Mouse (Mus musculus): ENCODE data around the gene Fgf12.

The Fgf12 gene

DNA sequence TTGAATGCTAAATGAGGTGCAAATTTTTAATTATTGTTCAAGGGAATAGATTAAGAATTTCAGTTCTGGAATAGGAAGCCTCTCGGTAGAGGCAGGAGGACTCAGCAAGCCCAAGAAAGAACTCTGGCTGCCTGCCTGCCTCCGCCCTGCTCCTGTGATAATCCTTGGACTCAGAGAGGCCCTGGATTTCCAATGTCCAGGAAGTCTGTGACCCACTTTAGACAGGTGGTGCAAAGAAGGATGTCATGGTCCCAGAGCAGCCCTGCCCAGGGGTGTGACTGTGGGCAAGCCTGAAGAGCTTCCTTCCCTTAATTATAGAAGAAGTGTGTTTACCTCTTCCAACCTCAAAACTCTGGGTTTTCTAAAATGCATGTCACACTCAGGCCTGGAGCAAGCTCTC lies 273.8 kb downstream of the Fgf12 start:
- DNase-seq (ENCODE audit: extremely low read depth, low read depth, low spot score): no peak

DNA sequence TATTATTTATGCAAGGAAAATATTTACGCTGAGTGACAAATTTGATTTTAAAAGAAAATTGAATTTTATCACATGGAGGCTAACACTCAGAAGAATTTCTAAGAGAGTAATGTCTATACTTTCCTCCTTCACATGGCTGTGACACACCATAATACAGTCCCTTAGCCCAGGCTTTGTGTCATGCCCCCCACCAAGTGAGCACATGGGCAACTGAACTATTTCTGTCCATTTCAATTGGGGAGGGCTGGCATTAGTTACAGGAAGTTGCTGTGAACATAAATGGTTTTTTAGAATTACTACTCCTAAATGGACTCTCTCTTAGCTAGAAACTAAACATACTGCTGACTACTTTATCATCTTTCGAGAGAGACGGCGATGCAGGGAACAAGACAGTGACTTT lies 276.2 kb downstream of the Fgf12 start:
- no peak for DNase-seq (ENCODE audit: extremely low read depth, low read depth, low spot score)

DNA sequence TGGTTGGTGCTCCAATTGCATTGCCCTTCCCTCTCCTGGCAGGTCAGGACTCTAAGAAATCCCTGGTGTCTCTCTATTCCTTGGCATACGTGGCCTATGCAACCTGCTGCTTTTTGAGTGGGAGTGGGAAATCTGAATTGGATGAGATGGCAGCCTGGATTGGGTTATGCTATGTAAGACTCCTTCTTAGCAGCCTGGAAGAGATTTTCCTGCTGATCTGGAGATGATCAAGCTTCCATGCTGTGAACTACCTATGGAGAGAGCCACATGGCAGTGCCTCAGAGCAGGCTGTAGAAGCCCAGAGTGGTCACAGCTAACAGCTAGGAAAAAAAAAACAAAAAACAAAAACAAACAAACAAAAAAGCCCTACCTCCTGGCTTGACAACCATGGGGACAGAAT lies 277.3 kb downstream of the Fgf12 start:
- no peak for DNase-seq (ENCODE audit: extremely low read depth, low read depth, low spot score)

DNA sequence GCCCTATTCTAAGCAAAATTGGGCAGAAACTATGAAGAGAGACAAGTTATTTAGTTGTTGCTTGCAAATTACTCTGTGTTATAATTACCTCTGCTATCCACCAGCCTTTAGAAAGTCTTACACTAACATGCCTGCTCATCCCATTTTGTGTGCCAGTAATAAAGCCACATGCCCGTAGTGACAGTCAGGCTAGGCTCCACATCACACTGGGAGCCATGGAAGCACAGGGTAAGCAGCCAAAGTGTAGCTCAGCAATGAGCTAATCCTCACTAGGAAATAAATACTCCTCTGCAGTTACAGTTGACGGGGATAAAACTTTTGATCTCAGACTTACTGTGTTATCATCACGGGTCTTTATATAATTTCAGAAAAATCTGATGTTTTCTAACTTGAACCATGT lies 298.0 kb downstream of the Fgf12 start:
- DNase-seq (ENCODE audit: extremely low read depth, low read depth, low spot score): no peak

DNA sequence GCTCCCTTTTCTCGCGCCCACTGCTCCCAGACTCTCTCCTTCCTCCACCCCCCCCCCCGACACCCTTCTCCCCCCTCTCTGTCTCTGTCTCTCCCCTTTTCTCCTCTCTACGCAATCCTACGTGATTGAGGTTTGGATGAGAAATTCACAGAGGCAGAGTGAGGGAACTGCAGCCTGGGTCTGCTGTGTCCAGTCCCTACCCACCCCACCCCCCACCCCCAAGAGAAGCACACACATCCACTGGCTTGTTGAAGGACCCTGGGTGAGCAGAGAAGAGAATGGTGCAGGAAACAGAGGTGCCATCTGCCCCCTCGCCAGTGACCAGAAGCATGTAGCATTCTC lies 305.8 kb downstream of the Fgf12 start:
- no peak for DNase-seq (ENCODE audit: extremely low read depth, low read depth, low spot score)

DNA sequence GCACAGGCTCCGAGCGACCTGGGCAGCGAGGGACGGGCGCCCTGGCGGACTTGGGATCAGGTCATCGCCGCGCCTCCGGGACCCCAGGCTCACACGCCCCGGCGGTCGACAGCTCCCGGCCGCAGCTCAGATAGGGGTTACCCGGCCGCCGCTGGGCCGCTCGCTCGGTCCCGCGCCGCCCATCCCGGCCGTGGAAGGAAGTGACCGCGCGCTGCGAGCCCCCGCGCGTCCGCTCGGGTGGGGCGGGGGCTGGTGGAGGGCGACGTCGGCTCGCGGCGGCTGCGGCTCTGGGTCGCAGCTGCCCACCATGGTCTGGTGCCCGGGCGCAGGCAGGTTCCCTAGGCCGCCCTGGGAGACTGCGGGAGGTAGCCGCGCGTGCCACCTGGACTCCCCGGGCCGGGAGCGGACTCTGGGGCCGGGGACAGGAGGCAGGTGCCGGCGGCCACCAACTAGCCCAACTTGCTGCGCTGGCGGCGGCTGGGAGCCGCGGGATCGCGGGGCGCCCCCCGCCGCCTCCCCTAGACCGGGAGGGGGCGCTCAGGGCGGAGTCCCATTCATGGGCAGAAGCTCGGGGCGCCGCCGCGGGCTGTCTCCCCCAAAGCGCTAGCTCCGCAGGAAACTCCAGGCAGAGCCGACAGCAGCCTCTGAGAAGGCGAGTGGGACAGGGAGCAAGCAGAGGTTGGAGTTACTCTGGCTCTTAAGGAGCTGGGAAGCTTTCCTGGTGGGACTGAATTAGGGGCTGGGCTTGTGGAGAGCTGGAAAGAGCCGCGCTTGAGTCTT lies 306.3 kb downstream of the Fgf12 start:
- no peak for DNase-seq (ENCODE audit: extremely low read depth, low read depth, low spot score)

DNA sequence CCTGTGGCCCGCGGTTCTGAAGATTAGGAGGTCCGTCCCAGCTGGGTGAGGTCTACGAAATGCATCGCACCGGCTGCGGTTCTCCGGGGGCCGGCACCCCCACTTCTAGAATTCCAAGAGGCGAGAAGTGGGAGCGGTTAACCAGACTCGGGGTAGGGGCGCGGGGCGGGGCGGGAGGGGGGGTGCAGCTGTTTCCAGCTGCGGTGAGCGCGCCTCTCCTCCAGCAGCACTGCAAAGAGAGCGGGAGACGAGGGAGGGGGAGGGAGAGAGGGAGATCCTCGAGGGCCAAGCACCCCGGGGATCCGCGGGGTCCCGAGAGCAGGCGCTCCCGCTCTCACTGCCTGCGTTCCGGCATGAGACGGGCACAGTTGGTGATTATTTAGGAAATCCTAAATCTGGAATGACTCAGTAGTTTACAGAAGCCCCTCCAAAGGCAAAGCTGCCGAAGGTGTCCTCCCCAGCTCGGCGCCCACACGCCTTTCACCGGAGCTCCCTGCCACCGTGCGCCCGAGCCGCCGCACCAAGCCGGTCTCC lies 307.0 kb downstream of the Fgf12 start:
- DNase-seq (ENCODE audit: extremely low read depth, low read depth, low spot score): no peak

DNA sequence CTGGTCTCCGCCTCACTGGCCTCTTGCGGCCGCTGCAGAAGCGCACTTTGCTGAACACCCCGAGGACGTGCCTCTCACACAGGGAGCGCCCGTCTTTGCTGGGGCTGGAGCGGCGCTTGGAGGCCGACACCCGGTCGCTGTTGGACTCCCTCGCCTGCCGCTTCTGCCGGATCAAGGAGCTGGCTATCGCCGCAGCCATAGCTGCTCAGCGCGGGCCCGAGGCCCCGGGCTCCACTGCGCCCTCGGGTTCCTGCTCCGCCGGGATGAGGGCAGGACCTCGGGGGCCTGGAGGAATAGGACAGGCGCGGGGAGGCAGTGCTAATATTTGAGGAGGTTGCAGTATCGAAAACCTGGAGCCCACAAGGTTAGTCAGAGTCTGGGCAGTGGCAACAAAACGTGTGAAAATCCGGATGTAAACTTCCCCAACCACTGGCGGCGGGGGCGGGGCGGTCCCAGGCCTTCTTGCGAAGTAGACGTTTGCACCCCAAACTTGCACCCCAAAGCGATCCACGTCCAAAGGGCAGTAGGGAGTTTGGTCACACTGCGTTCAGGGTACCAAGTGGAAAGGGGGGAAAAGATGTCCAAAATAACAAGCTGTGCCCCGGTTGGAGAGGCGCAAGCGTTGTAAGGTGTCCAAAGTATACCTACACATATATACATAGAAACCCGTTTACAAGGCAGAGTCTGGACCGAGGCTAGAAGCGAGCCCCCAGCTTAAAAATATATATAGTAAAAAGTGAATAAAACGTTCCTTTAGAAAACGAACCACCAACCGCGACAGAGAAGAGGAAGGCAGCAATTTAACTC lies 307.7 kb downstream of the Fgf12 start:
- DNase-seq (ENCODE audit: extremely low read depth, low read depth, low spot score): no peak

DNA sequence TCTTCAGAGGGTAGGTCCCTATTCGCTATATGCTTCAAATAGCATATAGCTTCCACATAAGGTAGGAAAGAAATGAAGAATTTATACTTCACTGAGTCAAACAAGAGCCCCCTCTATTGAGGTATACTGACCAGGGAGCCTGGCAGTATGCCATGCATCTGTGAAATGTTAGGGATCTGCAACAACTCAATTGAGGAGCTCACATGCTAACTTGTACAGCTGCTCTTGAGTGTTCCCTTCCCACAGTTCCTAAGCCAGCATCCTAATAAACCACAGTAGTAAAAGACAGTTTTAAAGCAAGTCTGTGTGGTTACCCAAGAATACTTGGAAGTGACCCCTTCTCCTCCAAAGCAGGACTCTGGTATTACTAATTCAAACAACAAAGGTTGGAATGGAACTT lies 331.3 kb downstream of the Fgf12 start:
- DNase-seq (ENCODE audit: extremely low read depth, low read depth, low spot score): no peak

DNA sequence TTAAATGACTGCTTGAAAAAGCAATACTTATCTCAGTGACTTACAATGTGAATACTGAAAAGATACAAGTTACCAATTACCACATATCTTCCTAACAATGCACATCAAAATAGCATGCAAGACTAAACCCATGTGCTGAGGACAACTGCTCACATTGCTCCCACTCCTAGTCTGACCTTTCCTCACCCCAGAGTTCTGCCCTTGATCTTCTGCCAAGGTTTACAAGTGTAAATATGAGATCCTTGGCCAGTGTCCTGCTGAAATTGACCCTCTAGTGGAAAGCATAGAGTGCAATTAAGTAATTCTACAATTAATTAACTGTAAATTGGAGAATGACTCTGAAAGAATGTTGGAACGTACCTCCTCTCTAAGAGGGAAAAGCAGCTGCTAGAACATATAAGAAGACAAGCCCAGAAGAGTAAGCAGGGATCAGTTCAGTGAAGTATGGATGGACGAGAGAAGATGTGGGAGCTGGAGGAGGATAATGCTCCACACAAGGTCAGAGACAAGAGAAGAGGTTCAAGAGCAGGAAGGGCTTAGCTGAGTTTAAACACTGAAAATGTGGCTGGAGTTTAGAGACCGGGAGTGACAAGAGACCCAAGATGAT lies 333.1 kb downstream of the Fgf12 start:
- DNase-seq (ENCODE audit: extremely low read depth, low read depth, low spot score): no peak

DNA sequence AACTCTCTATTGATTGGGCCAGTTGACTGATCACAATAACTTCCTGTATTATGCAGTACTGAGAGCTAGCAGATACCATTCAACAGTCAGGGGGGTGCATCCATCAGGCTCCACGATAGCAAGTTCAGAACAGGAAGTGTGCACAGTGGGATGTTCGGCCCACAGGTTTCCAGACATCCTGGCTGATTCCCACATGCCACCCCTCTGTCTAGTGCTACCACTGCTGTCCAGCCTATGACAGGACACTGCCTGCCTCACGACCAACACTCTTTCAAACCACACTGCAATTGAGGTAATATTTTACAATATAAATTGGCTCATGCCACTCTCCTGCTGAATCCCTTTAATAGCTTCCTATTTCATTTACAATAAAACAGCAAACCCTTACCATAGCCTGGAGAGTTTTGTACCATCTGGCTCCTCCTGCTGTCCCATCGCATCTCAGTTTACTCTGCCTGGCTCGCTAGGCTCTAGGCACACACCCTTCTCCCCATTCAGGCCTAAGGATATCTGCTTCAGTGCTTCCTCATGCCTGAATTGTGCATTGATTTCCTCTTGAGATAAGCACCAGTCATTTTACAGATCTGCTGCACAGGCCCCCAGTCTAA lies 341.6 kb downstream of the Fgf12 start:
- no peak for DNase-seq (ENCODE audit: extremely low read depth, low read depth, low spot score)

DNA sequence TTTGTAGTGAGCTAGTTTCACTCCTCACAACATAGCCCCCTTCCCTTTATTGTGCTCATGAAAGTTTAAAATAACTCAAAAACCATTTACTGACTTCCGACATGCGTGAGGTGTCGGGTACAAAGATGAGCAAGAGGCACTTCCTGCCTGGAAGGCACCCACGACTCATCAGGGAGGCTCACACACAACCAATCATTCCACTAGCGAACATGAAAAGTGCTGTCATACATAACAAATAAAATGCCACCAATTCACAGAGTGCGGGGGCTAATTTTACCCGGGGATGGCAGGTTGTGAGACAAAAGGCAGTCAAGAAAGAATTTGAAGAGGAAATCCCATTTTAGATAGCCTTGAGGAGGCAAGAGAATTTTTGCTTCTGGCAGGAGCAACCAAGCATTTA lies 344.6 kb downstream of the Fgf12 start:
- DNase-seq (ENCODE audit: extremely low read depth, low read depth, low spot score): no peak

DNA sequence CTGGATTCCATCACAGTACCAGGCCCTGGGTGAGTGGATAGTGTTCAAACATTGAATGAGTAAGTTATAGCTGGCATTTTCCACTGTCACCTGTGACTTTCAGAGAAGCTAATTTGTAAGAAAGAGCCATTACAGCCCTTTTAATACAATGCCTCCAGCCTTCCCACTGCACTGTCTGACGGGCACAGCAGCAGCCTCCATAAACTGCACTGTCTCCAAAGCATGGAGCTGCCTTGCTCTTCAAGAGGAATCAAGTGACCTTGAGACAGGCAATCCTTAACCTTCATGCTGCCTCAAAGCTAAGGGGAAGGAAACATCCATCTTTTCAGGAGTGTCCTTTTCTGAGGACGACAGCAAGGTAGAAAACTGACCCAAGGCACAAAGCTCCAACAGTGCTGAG lies 345.0 kb downstream of the Fgf12 start:
- no peak for DNase-seq (ENCODE audit: extremely low read depth, low read depth, low spot score)

DNA sequence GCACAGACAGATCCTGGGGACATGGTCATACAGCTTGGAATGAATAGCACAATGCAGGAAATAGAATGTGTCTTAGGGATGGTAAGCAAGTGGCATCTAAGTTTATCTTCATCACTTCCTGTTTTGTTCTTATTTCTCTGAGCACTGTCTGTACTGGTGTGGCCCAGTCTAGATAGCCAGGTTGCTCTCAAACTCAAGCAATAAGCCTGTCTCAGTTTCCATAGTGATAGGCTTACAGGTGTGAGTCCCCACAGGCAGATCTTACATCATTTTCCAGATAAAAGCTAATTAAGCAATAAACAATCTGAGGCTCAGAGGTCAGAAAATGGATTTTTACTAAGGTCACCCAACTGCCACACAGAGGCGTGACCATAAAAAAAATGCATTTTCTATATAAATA lies 348.7 kb downstream of the Fgf12 start:
- DNase-seq (ENCODE audit: extremely low read depth, low read depth, low spot score): no peak

DNA sequence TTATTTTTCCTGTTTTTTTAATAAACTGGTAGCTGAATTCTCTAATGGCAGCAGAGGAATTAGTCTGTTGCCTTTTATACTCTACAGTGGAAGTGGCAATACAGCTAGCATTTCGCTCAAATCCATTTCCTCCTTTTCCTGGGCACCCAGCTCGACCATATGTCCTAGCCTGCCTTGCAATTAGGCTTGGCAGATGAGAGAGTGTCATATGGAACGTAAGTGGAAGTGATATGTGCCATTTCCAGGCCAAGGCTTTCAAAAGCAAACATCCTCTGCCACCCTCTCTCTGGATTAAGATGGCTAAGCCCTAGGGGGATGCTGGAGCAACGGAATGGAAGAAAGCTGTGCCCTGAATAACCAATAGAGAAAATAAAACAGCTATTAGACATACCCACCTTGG lies 350.2 kb downstream of the Fgf12 start:
- DNase-seq (ENCODE audit: extremely low read depth, low read depth, low spot score): no peak

DNA sequence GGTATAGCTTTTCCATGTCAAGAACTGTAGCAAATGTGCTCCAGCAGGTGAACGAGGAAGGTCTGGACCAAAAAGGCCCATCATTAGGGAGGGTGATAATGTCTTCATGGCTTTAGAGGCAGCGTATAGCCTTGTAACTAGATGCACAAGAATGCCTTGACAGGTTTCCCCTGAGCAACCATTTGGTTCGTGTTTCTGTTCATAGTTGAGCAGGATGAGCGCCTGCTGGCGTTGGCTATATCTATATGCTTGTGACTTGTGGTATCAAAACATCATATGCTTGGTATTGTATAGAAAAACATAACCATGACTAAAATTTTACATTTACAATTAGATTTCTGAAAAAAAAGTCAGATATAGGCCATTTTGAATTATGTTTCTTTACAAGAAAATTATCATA lies 361.6 kb downstream of the Fgf12 start:
- no peak for DNase-seq (ENCODE audit: extremely low read depth, low read depth, low spot score)

DNA sequence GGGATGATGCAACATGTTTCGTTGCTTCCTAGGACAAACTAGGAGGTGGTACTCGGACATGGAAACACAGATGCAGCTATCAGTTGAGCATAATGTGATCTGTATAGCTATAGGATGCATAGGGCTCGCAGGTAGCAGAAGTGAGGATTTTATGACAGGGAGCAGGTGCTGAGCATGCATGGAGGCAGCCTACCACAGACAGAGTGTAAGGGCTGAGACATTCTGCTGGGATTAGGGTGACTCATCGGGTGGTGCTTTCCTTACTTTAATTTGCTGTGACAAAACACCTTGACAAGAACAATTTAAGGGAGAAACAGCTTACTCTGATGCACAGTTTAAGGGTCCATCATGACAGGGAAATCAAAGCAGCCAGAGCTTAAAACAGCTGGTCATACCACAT lies 363.8 kb downstream of the Fgf12 start:
- no peak for DNase-seq (ENCODE audit: extremely low read depth, low read depth, low spot score)

DNA sequence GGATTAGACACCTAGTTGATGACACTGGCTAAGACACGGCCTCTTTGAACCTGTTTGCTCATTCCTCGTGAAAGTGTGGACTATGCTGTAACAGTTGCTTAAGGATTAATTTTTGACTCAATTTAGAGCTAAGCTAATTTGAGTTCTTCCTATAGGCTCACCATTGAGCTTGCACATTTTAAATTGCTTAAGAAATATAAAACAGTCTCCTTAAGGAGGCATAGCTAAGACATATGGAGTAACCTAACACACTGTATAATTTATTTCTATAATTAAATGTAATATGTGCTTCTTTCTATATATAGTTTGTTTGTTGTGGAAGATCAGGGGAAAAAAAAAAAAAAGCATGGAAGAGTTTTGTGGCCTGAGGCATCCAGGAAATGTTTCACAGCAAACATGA lies 378.1 kb downstream of the Fgf12 start:
- no peak for DNase-seq (ENCODE audit: extremely low read depth, low read depth, low spot score)

DNA sequence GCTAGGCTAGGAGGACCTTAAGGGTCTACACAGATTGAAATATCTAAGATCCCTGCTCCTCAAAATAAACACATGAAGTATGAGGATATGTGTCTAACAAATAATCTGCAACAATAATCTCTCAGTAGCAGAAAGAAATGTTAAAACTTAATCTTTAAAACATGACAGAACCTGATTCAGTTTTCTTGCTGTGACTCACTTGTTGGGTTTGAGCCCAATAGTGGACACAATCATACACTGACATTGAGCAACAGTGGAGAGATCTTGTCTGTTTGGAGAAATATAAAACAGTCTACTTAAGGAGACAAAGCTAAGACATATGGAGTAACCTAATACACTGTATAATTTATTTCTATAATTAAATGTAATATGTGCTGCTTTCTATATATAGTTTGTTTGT lies 379.6 kb downstream of the Fgf12 start:
- no peak for DNase-seq (ENCODE audit: extremely low read depth, low read depth, low spot score)

DNA sequence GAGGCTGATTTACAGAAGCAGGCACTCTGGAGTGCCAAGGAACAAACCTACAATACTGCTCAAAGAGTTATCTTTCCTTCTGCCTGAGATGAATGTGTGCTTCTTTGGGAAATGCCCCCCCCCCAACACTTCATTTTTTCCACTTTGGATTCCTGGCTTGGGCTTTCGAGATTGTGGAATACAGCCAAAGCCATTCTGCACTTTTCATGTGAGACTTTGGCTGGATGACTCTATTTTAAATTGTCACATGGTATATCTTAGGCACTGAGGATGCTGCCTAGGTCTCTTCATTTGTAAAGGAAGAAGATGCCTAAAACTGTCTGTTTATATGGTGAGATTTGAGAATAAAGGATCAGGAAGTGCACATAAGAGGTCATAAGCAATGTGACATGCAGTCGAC lies 402.2 kb downstream of the Fgf12 start:
- no peak for DNase-seq (ENCODE audit: extremely low read depth, low read depth, low spot score)

DNA sequence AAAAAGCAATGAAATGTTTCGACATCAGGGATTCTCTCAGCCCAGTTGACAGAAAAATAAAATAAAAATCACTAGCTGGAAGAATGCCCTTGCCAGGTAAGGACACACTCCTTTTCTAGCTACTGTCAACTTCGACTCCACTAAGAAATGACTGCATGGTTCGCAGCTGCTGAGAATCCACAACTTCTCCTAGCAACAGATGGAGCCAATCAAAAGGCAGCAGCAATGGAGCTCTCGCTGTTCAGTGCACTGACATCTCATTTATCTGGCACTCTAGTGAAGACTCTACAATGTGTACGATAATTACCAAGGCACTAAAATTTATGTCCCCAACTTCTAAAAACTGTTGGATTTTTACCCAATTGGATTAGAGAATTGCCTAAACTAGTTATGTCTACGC lies 407.5 kb downstream of the Fgf12 start:
- no peak for DNase-seq (ENCODE audit: extremely low read depth, low read depth, low spot score)

DNA sequence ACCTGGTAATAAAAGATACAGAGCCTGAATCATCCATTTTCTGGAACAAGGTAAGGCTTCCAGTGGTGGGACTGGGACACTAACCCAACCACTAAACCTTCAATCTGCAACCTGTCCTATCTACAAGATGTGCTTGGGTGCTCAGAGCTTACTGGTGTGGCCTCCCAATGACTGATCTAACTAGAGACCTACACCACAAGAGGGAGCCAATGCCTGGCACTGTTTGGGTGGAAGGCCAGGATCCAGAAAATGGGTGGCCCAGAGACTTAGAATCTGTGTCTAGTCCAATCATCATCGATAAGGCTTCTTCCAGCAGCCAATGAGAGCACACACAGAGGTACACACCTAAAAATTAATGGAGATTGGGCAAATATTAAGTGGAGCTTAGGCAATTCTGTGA lies 414.9 kb downstream of the Fgf12 start:
- DNase-seq (ENCODE audit: extremely low read depth, low read depth, low spot score): no peak
